Mouse (Mus musculus) thymus, postnatal 4 days (tissue): ENCODE results near the gene Soga1.

ENCODE experiments used
- DNase-seq: peaks from one replicate; pipeline ENCODE4 v3.0.0; 2021

The Soga1 gene

DNA sequence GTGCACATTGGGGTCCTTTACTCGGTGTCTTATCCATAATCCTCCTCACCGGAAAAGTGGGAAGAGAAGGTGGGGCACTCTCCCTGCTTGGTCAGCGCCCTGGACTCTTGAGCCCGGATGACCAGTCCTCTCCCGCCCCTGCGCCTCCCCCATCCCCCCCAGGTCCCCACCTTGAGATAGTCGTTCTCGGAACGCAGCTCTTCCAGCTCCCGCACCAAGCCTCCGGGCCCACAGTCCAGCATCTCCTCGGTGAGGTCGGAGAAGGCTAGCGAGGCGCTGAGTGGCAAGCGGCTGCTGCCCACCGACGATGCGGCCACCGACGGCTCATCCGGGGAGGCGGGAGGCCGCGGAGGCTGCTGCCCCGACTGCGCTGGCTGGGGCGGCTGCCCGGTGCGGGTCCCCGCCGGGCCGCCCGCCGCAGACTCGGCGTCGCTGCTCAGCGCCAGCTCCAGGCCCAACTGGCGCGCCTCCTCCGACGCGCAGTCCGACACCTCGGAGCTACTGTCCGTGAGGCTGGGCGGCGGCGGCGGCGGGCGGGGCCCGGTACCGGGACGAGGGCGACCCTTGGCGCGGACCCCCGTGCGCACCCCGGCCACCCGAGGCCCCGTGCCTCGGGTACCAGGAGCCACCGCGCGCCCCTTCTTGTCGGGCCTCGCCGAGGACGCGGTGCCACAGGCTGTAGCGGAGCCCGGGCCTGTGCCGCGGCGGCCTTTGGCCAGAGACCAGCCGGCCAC lies 828 bp downstream of the Soga1 start:
- peak; percentile 50 for DNase-seq

DNA sequence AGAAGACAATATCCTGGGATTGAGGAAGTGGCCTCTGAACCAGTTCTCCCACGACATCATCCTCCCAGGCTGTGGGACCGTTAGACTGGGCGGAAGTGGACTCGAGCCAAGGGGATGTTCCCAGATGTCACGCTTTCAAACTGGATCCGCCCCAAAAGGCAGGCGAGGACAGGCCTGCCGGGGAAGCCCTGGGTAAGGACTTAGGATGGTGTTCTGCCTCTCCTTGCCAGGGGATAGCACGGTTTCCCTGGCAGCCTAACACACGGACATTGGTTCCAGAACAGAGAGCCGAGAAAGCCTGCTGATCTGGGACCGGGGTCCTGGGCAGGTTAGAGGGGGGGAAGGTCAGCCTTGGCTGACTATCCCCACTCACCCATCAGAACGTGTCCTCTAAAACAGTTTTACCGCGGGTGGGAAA lies 1.4 kb downstream of the Soga1 start:
- DNase-seq, result no peak

DNA sequence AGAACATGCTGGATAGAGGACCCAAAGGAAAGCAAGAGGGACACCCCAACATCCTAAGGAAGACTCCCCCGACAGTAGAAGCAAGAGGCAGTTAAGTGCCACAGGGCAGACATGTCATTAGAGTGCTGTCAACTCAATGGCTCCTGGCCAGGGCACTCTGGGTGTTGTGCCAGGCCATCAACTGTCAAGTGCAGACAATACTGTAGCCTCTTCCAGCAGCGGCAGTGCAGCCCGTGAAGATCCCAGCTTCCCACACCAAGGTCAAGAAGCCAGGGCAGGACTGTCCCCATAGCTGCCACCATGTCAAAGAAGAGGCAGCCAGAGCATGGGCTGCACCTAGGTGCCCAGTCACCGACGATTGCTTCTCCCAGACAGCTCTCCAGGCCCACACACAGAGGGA lies 1.9 kb downstream of the Soga1 start:
- no peak for DNase-seq

DNA sequence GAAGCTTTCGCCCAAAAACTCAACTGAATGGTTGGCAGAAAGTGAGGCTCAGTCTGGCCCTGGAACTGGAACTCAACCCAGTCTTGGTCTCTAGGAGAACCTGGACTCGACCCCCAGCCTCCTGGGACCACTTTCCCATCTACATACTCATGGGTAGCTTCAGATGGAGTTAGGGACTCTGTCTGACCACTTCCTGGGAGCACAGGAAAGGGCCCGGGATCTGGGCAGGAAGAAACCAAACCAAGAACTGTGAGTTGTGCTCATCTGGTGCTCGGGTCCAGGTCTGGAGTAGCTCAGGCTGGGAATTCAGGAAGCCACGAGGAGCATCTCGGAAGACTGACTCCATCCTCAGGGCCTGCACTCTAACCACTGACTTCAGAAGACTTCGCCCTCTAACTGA lies 2.5 kb downstream of the Soga1 start:
- DNase-seq, result no peak

DNA sequence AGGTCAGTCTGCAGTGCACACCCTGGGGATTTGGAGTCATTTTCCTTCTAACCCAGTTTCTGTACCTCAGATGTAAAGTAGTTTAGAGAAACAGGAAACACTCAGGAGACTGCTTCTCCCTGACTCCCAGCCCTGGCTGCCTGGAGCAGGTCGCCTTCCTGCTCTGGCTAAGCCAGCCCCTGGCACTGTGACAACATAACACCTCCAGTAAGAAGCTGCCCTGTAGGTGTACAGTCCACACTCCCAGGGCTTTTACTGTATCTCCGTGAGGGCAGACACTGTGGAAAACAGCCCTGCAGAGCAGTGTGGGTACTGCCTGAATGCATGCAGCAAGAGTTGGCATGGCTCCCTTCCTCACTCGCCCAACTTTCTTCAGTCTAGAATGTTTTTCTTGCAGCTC lies 3.4 kb downstream of the Soga1 start:
- DNase-seq, result no peak

DNA sequence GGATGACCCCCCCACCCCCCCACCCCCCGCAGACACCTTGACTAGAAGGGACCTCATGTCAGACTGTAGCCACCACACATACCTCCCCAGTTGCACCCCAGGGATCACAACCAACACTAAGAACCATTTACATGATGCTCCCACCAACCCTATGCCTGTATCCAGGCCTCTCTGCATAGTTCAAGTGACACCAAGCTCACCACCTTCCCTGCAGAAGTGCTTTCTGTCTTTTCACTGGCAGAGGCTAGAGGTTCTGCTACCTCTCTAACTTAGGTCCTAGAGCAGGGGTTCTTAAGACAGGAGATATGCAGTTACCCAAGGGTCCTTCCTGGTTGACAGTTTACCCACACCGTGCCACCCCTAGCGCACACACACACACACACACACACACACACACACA lies 3.8 kb downstream of the Soga1 start:
- DNase-seq, result no peak

DNA sequence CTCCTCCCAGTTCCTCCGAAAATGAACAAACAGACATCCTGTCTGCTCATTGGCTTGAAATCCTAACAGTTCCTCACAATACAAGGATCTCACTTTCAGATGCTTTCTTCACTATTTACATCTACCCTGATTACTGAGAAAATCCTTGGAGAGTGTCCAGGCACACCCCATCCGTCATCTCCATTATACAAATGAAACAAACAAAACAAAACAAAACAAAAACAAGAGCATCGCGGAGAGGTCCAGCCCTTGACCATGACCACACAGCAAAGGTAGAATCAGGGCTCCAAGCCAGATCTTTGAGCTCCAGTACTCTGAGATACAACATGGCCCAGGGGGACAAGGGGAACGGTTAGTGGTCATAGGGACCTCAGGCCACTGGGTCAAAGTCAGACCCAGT lies 4.3 kb downstream of the Soga1 start:
- no peak for DNase-seq

DNA sequence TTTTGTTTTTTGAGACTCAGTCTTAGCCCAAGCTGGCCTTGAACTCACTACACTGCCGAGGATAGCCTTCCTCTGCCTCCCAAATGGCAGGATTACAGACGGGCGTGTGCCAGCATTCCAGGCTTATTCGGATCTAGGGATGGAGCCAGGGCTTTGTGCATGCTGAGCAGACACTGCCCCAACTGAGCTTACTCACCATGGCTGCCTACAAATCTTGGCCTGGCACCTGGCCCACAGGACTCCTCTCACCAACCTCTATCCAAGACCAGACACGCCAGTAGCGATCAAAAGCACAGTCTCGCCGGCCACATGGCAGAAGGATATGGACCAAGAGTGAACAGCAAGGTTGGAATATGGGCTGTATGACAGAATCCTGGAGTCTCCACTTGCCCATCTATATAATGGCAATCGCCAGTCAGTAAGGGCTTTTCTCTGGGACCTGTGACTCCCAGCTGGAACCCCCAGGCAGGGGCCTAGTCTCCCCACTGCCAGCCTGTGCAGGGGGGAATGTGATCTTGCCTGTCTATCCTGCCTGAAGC lies 4.8 kb downstream of the Soga1 start:
- no peak for DNase-seq

DNA sequence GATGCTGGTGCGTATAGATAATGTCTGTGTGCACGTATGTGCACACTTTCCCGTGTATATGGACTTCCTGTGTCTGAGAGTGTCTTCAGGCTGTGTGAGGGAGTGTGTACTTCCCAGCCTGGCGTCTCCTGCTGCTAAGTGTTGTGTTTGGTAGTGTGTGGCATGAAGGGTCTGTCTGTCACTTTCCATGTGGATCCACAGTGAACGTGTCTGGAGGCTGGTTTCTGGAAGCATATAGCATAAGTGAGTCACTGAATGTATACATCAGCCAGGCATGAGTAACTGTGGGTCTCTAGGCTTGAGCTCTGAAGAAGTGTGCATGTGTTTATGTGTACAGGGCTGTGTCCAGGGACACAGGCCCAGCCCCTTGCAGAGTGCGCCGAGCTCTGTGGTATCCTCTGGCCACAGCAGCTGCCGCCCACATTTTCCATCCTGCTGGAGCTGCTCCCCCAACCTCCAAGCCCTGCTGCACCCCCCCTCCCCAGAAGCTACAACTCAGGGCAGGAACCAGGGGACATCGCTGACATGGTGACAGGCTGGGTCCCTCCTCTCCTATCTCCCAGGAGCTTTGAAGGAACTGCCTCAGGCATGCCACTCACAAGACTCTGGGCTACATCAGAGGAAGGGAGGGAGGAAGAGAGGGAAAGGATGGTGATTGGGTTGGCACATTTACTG lies 5.5 kb downstream of the Soga1 start:
- DNase-seq, result no peak

DNA sequence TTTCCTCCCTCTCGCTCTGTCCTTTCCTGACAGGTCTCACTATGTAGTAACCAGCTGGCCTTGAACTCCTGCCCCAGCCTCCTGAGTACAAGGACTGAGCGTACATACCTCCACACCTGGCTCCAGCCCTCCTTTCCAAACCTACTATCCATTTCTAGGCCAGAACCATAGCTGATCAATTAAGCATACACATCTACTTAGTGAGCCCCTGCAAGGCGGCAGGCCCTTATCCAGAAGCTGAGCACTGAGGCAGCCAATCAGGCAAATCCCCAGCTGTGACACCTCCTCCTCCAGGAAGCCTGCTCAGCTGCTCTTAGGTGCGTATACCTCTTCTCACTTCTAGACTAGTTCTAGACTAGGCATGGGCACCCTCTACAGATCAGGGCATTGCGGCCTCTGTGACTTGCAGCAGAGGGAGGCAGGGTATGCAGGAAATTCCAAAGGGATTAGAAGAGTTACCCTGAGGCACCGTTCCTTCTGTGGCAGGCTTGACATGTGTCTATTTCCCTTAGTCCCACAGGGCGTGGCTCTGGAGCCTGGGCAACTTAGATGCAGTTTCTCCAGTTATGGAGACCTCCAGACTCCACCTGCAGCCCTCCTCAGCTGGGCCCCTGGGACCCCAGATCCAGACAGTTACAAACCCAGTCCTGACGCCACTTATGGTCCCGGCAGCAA lies 6.6 kb downstream of the Soga1 start:
- no peak for DNase-seq

DNA sequence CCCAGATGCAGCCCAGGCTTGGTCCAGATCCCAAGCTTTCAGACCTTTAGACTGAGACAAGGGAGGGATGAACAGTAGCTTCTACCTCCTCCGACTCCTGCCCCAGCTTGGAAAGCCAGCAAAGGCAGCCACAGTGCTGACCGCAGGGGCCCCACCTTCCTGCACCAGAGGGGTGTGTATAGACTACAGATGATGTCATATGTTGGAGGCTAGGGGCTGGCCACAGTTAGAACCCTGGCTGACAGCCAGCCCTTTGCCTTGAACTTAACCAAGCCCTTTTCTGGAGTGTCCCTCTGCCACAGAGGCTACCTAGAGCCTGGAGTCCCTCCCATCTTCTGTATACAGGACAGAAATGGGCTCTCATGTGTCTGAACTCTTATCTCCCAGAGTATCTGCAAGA lies 7.5 kb downstream of the Soga1 start:
- DNase-seq, result peak; percentile 60

DNA sequence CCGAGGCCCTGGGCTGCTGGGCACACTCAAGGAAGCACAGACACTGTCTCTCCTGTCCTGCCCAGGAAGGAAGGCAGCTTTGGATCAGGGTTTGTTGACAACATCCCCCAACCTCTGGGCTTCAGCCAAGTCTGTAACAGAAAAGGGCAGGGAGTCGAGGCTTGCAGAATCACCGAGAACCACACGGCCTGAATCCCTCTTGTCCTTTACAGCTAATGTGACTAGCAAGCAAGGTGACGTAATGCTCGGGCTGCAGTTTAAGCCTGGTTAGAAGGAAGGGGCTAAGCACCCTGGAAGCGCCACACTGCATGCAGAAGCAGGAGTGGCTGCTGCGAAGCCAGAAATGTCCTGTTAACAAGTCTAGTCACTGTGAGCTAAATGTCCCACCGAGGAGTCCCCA lies 8.7 kb downstream of the Soga1 start:
- DNase-seq, result no peak

DNA sequence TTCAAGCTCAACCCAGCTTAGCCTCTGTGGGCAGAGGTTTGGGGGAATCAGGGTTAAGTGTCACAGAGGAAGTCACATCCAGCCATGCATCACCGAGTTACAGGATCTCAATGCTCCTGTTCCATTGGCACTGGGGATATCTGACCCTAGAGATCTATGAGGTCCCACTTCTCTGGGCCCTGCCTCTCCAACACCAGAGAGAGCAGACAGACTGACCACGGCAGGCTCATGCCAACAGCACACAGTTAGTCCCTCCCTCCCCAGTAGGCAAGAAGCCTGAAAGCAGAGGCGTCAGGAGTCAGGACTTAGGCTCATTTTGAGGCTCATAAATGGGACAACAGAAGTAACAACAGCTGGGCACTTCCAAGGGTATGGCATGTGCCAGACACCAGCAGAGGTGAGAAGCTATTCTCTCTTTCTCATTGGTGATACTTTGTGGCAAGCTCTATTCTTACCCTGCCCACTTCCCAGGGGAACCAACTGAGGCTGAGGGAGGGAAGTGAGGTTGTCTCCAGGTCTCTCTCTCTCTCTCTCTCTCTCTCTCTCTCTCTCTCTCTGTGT lies 9.2 kb downstream of the Soga1 start:
- no peak for DNase-seq

DNA sequence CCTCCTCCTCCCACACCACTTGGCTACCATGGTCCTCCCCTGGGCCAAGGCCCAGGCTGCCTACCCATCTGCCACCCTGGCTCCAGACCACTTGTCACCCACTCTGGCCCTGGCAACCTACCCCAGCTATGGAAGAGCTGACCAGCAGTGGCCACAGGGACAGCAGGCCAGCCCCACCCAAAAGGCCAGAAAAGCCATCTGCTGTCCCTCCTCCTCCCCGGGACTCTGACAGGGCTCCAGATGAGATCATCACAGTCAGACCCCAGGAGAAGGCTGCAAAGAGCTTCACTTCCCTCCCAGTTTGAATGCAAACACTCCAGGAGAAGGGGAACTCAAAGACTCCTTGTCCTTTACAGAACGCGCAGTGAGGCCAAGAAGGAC lies 9.7 kb downstream of the Soga1 start:
- no peak for DNase-seq

DNA sequence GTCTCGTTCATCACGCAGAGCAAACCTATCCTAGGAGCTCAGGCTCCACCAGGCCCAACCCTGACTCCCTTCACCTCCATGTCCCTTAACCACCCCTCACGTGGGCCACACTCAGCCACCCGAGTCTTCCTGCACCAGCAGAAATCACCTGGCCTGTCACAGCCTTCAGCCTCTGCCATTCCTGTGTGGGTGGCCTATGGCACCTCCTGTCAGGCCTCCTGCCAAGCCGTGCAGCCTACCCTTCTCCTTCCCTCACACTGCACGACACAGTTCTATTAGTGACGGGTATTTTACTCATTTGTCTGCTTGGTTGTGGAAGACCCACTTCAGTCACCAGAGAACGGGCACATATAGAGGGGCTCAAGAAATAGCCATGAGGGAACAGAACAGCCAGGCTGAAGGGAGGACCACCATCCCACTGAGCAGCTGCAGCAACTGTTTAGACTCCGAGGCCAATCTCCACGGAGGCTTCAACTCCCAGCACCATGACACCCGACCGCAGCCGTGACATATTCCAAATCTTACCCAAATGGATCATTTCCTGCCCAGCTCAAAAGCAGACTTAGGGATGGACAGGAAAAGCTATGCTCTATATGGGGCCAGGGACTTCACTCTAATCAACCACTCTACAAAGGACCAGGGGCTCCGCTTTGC lies 10.2 kb downstream of the Soga1 start:
- DNase-seq, result no peak

DNA sequence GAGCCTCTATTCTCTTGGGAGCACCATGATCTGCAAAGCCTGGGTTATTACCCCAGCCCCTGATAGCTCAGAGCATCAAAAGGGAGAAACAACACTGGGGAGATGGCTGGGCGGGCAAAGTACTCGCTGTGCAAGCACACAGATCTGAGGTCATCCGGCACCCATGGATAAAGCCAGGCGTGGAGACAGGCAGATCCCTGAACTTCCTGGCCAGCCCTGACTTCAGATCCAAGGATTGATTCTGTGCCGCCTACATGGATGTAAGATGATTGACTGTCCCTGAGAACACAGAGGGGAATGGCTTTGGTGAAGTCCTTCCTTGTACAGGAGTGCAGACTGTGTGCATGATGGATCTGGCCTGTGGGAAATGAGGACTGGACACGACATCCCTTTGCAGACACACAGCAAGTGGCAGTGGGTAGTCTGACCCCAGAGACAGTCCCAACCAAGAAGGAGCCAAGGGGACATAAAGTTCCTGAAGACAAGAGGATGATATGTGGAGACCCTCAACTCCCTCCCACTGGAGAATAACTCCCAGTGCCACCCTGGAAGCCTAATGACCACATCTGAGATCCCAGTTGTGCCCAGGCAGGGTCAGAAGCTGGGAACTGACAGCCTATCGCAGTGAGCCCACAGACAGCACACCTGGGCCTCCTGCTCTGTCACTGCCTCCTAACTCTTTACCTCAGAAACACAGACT lies 12.2 kb downstream of the Soga1 start:
- DNase-seq, result no peak

DNA sequence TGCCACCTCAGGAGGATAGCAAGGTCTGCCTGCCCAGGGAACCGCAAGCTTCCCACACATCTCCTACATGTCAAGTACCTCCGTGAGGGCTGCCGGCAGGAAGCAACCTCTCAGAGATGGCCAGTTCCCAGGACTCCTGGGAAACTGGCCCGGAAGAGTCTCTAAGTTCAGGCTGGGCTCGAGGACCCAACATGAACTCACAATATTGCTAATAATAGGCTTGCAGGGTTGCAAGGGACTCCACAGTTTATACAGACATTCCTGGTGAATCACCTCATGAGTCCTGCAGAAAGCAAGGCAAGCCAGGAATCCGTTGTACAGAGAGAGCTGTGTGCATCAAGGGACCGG lies 13.2 kb downstream of the Soga1 start:
- DNase-seq, result no peak

DNA sequence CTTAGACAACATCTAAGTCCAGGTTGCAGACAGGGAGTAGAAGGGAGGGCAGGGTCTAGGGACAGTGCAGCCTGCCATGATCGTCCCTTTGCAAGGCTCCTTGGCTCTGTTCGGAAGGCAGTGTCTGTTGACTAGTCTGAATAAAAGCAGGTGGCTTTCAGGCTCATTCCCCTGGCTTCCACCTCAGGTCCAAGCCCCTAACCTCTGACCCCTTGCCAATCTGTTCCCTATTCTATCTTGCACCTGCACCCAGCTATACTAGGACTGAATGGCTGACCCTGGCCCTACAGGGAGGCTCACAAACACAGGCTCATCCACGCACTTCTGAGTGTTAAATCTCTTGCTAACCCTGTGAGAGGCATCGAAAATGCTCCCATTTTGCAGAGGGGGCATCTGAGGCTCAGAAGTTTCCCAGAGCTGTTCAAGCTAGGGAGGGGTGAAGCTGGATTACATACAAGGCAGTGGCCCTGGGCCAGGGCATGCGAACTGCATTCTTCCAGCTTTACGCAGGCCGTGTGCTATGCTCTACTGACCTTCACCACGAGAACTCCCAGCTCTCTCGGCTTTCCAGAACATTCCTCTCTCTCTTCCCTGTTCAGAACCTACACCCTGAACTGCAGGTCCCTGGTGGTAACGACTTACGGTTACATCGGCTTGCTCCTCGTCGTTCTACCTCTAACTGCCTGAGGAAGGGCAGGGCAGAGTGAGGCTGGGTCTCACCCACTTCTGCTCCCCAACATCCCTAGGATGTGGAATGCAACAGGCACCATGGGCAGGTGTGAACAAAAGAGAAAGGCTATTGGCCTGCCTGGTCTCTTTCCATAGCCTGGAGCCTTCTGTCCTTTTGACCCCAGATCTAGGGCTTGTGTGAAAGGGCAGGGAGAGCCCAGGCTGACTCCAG lies 13.8 kb downstream of the Soga1 start:
- DNase-seq, result no peak

DNA sequence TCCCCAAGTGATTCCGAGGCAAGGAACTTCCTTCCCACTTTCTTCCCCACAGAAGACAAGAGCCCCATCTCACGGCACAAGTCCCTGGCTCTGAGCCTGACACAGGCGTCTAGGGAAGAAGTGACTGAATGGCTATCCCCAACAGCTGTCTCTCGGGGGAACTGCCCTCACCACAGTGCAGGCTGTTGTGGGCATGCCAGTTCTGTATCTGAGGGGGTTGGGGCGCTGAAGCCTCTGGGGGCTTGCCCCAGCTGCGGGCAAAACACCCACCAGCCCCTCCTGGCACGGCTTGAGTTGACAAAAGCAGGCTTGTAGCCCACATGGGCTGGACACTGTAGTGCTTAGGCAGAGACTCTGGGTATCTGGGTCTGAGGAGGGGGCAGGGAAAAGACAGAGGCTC lies 14.9 kb downstream of the Soga1 start:
- no peak for DNase-seq

DNA sequence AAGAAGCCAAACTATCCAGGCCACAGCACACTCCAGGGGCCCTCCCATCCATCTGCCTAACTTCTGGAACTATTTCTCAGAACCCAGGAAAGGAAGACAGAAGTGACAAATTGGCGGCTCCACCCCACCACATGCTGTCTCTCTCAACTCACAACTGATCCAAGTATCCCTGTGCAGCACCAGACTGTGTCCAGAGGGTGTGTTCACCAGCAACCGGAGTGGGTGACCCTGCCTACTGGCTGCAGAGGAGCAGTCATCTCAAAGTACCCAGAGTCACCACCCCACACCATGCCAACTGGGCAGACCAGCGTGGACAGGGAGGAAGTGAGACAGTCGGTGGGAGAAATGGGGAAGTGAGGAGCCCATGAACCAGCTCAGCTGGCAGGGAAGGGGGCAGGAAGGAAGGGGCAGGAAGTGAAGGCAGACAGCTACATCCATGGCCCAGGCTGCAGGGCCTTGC lies 15.8 kb downstream of the Soga1 start:
- peak; percentile 28 for DNase-seq

DNA sequence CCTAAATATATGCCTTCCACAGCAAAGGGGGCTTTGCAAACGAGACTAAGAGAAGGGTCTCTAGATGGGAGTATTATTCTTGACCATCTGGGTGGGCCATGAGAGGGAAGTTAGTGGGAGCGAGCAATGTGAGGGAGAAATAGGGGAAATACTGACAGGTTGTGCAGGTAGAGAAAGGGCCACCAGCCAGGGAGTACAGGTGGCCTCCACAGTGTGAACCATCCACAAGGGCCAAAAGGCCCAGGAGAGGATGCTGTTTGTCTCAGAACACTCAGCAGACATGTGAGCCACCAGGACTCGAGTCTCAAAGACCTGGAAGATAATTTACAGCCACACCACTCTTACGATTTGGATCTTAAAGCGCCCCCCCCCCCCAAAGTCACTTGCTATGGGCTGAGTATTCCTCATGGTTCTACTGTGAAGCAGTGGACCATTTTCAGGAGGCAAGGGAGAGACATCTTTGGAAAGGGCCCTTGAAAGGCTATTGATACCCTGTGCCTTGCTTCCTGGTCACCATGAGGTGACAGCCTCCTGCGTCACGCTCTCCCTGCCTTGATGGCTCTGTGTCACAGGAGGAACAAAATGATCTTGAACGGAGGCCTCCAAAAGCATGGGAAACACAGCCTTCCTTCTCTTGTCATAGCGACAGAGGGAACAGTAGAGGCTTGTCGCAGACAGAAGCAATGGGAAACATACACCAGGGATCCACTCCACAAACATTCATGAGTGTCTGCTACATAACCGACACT lies 18.3 kb downstream of the Soga1 start:
- DNase-seq, result no peak
